Mouse (Mus musculus): ENCODE data around the gene Olfr995.

The Olfr995 gene

DNA sequence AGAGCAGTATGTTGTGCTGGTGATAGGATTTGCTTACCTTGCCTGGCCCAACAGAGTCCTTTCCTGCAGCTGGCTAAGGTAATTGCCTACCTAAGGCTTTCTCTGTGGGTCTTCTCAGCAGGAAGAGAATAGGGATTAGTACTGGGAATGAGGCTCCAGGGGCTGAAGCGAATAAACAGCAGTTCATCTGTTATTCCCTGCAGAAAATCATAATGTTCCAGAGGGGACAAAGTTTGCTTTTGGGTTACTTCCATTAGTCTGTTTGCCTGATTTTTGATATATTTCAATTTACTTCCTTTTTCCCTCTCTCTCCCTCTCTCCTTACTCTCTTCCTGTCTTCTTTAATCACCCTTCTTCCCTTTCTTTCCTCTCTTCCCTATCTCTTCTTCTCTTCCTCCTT, at the start of gene Olfr995:
Gene Olfr995, minus strand, starts transcription at position 101 of the 400 bp plus-strand sequence.
- DNase-seq (ENCODE audit: extremely low spot score, low spot score) = no peak

DNA sequence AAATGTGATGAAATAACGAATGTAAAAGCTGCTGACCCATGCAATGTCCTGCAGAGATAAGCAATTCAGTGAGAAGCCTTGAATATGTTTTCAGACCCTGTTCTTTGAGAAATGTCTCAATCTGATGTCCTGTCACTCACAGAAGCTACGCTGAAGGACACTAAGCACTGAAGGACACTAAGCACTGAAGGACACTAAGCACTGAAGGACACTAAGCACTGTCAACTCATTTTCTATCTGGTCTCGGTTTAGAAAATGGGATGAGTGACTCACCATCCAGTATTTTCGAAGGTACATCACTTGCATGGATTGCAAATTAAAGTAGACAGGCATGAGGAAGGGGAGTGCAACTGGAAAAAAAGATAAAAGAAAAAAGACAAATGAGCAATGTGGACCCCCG, 47.0 kb upstream of the Olfr995 start:
- DNase-seq (ENCODE audit: extremely low spot score, low spot score) = no peak

DNA sequence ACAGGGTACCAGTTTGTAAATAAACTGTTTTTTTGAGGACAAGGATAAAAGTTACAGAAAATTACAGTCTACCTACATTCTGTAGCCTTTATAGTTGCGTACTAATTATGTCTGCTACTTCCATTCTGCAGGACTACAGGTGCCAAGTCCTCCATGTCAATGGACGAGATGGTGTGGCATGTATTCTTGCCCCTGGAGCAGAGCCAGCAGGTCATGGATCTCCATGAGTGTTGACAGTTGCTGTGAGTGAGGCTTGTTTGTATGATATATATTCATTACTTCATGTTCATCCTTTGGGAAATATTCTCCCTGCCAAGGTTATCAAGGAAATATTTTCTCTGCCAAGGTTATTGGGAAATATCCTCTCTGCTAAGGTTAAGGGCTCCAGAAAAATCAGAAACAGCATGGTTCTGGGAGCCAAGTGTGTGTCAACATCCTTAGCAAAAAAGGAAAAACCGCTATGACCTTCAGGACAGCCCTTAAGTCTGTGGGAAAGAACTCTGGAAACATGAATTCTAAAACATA, 23.4 kb upstream of the Olfr995 start:
- no peak for DNase-seq (ENCODE audit: extremely low spot score, low spot score)

DNA sequence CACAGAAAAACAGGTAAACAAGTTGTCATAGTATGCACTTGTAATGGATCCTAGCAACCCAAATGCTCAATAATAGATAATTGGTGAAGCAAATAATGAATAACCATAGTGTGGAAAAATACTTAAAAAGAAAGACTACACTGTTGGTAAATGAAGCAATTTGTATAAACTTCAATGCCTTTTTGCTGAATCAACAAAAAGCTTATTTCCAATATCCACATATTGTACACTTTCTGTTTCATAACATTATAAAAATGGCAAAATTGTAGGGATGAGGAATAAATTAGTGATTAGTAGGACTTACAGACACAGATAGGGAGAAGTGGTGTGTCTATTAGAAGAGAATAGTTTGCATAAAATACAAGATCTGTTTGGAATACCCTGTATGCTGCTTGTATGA, 893 bp downstream of the Olfr995 start:
- no peak for DNase-seq (ENCODE audit: extremely low spot score, low spot score)

DNA sequence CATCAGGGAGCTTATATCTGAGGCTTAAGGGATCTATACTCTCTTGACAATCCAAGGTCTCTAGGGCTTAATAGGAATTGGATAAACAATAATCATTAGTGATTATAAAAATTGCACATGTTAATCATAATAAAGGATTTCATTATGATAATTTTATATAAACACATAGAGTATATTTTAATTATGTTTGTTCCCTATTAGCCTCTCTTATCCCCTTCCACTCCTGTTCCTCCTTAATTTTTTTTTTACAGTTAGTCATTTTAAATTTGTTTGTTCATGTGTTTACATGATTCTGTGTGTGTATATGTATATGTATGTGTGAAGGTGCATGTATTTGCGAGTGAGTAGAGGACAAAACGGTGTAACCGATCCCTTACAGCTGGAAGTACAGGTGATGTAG, 7.1 kb downstream of the Olfr995 start, which contains the start of gene Olfr994:
Gene Olfr994, minus strand, starts transcription at position 101 of the 400 bp plus-strand sequence.
- DNase-seq (ENCODE audit: extremely low spot score, low spot score) = no peak

DNA sequence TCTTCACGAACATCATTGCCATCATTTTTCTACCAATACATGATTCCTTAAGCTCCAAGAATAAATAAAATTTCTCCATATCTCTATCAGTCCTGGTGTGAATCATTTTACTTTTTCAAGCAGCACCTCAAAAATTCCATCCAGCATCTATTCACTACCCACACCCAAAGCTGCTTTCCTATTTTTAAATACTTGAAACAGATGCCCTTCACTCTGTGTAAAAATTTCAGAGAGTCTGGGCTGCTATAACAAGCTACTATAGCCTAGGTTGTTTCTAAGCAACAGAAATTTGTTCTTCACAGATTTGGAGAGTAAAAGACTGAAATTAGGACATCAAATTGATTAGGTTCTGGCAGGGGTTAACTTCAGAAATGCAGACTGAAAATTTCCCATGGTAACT, 17.5 kb downstream of the Olfr995 start:
- no peak for DNase-seq (ENCODE audit: extremely low spot score, low spot score)

DNA sequence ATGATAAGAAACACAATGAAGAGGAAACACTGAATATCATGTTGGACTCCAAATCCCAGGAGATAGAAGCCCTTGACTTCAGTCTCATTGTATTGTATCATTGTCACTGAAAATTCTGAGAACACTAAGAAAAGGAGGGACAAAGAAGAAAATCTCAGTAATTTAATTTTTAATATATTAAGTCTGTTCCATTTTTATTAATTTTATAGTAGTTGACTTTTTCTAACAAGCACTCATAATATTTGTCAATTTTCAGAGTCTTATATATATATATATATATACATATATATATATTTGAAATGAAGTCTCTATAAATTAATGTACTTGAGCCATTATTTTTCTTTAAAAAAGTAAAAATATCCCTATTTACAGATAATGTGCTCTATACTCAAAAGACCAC, 28.7 kb downstream of the Olfr995 start, which contains the start of gene Olfr993:
Gene Olfr993, minus strand, starts transcription at position 101 of the 400 bp plus-strand sequence.
- DNase-seq (ENCODE audit: extremely low spot score, low spot score) = no peak

DNA sequence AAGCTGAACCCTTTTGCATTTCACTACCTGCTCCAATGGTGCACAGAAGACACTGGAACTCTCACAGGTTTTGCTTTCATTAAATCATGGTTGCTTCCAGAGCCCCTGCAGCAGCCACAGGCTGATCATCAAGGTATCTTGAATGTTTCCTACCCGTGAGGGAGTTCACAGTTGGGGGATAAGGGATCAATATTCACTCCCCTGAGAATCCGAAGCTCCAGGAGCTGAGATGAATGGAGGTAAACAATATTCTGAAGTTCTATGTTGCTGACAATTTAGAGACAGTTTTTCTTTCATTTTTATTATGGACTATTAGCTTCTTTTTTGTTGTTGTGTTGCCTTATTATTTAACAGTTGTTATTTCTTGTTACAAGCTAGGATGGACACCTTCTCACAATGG, 34.1 kb downstream of the Olfr995 start, which contains the start of gene Olfr992:
Gene Olfr992, minus strand, starts transcription at position 101 of the 400 bp plus-strand sequence.
- no peak for DNase-seq (ENCODE audit: extremely low spot score, low spot score)
